Mouse (Mus musculus) embryonic facial prominence, embryonic 10.5 days (tissue): Measurements from ENCODE around the gene 1700025G04Rik. TPM values are rescaled to one million over a fixed set of nuclear protein-coding genes. Genes with fewer than 3 reads are reported as not detected.
"Not testable (repeated sequence)": the region's sequence is repeated elsewhere in the genome, so short reads cannot be mapped to it uniquely, and the experiment has no call there.

ENCODE experiments used
- DNase-seq: peaks from one replicate; pipeline ENCODE4 v3.0.0-alpha.2; 2017; ENCODE audit warnings: low spot score
- H3K27ac ChIP-seq: fragments of 300-500 bp; sonication (generic); replicated peaks from 2 replicates; pipeline ENCODE4 v1.5.1; 2016; ENCODE audit warnings: mild to moderate bottlenecking
- H3K27me3 ChIP-seq: fragments of 300-500 bp; sonication (generic); replicated peaks from 2 replicates; pipeline ENCODE4 v1.6.1; 2016; ENCODE audit warnings: low read depth, mild to moderate bottlenecking; ENCODE audit not compliant: poor library complexity, severe bottlenecking
- H3K36me3 ChIP-seq: fragments of 300-500 bp; sonication (generic); replicated peaks from 2 replicates; pipeline ENCODE4 v1.6.1; 2016; ENCODE audit warnings: mild to moderate bottlenecking, moderate library complexity
- H3K4me1 ChIP-seq: fragments of 300-500 bp; sonication (generic); 2 replicates; pipeline ENCODE4 v1.6.1; 2016
- H3K4me3 ChIP-seq: fragments of 300-500 bp; sonication (generic); 2 replicates; pipeline ENCODE4 v1.5.1; 2016; ENCODE audit warnings: mild to moderate bottlenecking, moderate library complexity
- H3K9me3 ChIP-seq: fragments of 300-500 bp; sonication (generic); 2 replicates; pipeline ENCODE4 v1.6.1; 2016; ENCODE audit warnings: mild to moderate bottlenecking
- WGBS: fragments of 180-500 bp; shearing (Covaris S2); methylation state at CpG from one replicate; pipeline ENCODE4 v1.1.7; 2016; 5-methylcytosine and 5-hydroxymethylcytosine counted together
- polyA plus RNA-seq: library from polyadenylated mRNA; unstranded; fragments of >200 nt; fragmentation: Nextera tagmentation; extraction: Ambion mirVana; gene quantifications from 2 replicates; pipeline ENCODE4 v1.2.1, GENCODE M21; 2016

Gene 1700025G04Rik
- polyA plus RNA-seq, 1 experiment from 2014 or later, result 14.7 TPM

- WGBS, result 63% methylated on average over 19 of the region's 19 CpGs
- DNase-seq, result peak; percentile 35
- no peak overlapping the region for H3K27ac ChIP-seq
These were observed 243.8 kb downstream of the 1700025G04Rik start for GRCm38 (mm10) chr1:151845926-151846782.

GRCm38 (mm10) chr1:151845252-151845832, 244.6 kb downstream of the 1700025G04Rik start:
- WGBS, result 85% methylated on average over 17 of the region's 17 CpGs
- H3K4me3 ChIP-seq, result no peak overlapping the region
- no peaks in the 10 kb centered on the region for H3K27me3 ChIP-seq
- no peak for DNase-seq
- H3K9me3 ChIP-seq, result no peaks in the 10 kb centered on the region
- H3K4me1 ChIP-seq, result peaks cover 11% of the 10 kb centered on the region; the same call in 1 of the 2 replicates
- no peak overlapping the region for H3K27ac ChIP-seq
- no peaks in the 10 kb centered on the region for H3K36me3 ChIP-seq

More at GRCm38 (mm10) chr1:151845926-151846782, 243.8 kb downstream of the 1700025G04Rik start:
- Histone ChIP-seq H3K4me3 (no peak overlapping the region), H3K9me3 (no peaks in the 10 kb centered on the region), H3K27me3 (no peaks in the 10 kb centered on the region), H3K36me3 (no peaks in the 10 kb centered on the region), H3K4me1 (peaks cover 11% of the 10 kb centered on the region; the same call in 1 of the 2 replicates)

- H3K9me3 ChIP-seq, H3K27ac ChIP-seq, H3K36me3 ChIP-seq, DNase-seq, H3K27me3 ChIP-seq, H3K4me1 ChIP-seq, H3K4me3 ChIP-seq: not testable (repeated sequence)
- 100% methylated on average over 1 of the region's 1 CpGs for WGBS
These were observed 249.6 kb downstream of the 1700025G04Rik start for GRCm38 (mm10) chr1:151840345-151840744.

- Histone ChIP-seq H3K27ac (no peak overlapping the region), H3K9me3 (peaks cover 9% of the 10 kb centered on the region), H3K27me3 (no peaks in the 10 kb centered on the region), H3K4me1 (no peaks in the 10 kb centered on the region), H3K4me3 (no peak overlapping the region), H3K36me3 (no peaks in the 10 kb centered on the region)
- DNase-seq, result no peak
- WGBS, result 90% methylated on average over 4 of the region's 4 CpGs
These were observed 254.7 kb downstream of the 1700025G04Rik start for GRCm38 (mm10) chr1:151835261-151835660.

GRCm38 (mm10) chr1:151831791-151832190, 258.1 kb downstream of the 1700025G04Rik start:
- DNase-seq, result no peak
- no peak overlapping the region for H3K27ac ChIP-seq
- H3K4me1 ChIP-seq, result no peaks in the 10 kb centered on the region
- WGBS, result 86% methylated on average over 3 of the region's 3 CpGs
- no peak overlapping the region for H3K4me3 ChIP-seq
- peaks cover 10% of the 10 kb centered on the region for H3K9me3 ChIP-seq
- H3K36me3 ChIP-seq, result no peaks in the 10 kb centered on the region
- no peaks in the 10 kb centered on the region for H3K27me3 ChIP-seq

GRCm38 (mm10) chr1:151825065-151825464, 264.9 kb downstream of the 1700025G04Rik start:
- no peak for DNase-seq
- 91% methylated on average over 7 of the region's 7 CpGs for WGBS
- no peak overlapping the region for H3K27ac ChIP-seq
- H3K9me3 ChIP-seq, result no peaks in the 10 kb centered on the region
- no peaks in the 10 kb centered on the region for H3K27me3 ChIP-seq
- no peak overlapping the region for H3K4me3 ChIP-seq
- H3K4me1 ChIP-seq, result no peaks in the 10 kb centered on the region
- no peaks in the 10 kb centered on the region for H3K36me3 ChIP-seq

- Histone ChIP-seq H3K27ac (no peak overlapping the region), H3K36me3 (peaks cover 30% of the 10 kb centered on the region), H3K9me3 (no peaks in the 10 kb centered on the region), H3K4me3 (no peak overlapping the region), H3K4me1 (no peaks in the 10 kb centered on the region), H3K27me3 (no peaks in the 10 kb centered on the region)
- WGBS, result 33% methylated on average over 5 of the region's 5 CpGs
- peak; percentile 64 for DNase-seq
These were observed 269.5 kb downstream of the 1700025G04Rik start for GRCm38 (mm10) chr1:151820457-151820856.

- H3K27ac ChIP-seq, result no peak overlapping the region
- no peak for DNase-seq
- no peaks in the 10 kb centered on the region for H3K9me3 ChIP-seq
- H3K4me3 ChIP-seq, result no peak overlapping the region
- no peaks in the 10 kb centered on the region for H3K27me3 ChIP-seq
- no peaks in the 10 kb centered on the region for H3K4me1 ChIP-seq
- 90% methylated on average over 7 of the region's 7 CpGs for WGBS
- peaks cover 40% of the 10 kb centered on the region for H3K36me3 ChIP-seq
These were observed 270.7 kb downstream of the 1700025G04Rik start for GRCm38 (mm10) chr1:151819190-151819589.

- no peaks in the 10 kb centered on the region for H3K4me1 ChIP-seq
- H3K36me3 ChIP-seq, result peaks cover 61% of the 10 kb centered on the region
- H3K27me3 ChIP-seq, result no peaks in the 10 kb centered on the region
- H3K9me3 ChIP-seq, result no peaks in the 10 kb centered on the region
- 90% methylated on average over 3 of the region's 3 CpGs for WGBS
- no peak overlapping the region for H3K4me3 ChIP-seq
- H3K27ac ChIP-seq, result no peak overlapping the region
- no peak for DNase-seq
These were observed 273.9 kb downstream of the 1700025G04Rik start for GRCm38 (mm10) chr1:151816051-151816450.

GRCm38 (mm10) chr1:151812004-151812712, 277.8 kb downstream of the 1700025G04Rik start:
- Histone ChIP-seq H3K27ac (no peak overlapping the region), H3K9me3 (no peaks in the 10 kb centered on the region), H3K36me3 (peaks cover 69% of the 10 kb centered on the region), H3K27me3 (no peaks in the 10 kb centered on the region), H3K4me3 (no peak overlapping the region), H3K4me1 (0 out of 2 replicates have a peak, but pooled peaks cover 4% of the 10 kb centered on the region)
- WGBS, result 91% methylated on average over 13 of the region's 13 CpGs
- no peak for DNase-seq

GRCm38 (mm10) chr1:151811456-151811855, 278.5 kb downstream of the 1700025G04Rik start:
- 93% methylated on average over 16 of the region's 16 CpGs for WGBS
- peaks cover 69% of the 10 kb centered on the region for H3K36me3 ChIP-seq
- H3K4me3 ChIP-seq, result no peak overlapping the region
- no peaks in the 10 kb centered on the region for H3K27me3 ChIP-seq
- H3K9me3 ChIP-seq, result no peaks in the 10 kb centered on the region
- DNase-seq, result no peak
- H3K4me1 ChIP-seq, result 0 out of 2 replicates have a peak, but pooled peaks cover 4% of the 10 kb centered on the region
- H3K27ac ChIP-seq, result no peak overlapping the region

- Histone ChIP-seq H3K4me1 (0 out of 2 replicates have a peak, but pooled peaks cover 4% of the 10 kb centered on the region), H3K27me3 (no peaks in the 10 kb centered on the region), H3K4me3 (no peak overlapping the region), H3K36me3 (peaks cover 68% of the 10 kb centered on the region), H3K9me3 (no peaks in the 10 kb centered on the region), H3K27ac (no peak overlapping the region)
- 71% methylated on average over 7 of the region's 7 CpGs for WGBS
- no peak for DNase-seq
These were observed 279.1 kb downstream of the 1700025G04Rik start for GRCm38 (mm10) chr1:151810628-151811421.
